Mouse (Mus musculus): Measurements from ENCODE around the gene Olfr724. TPM values are rescaled to one million over a fixed set of nuclear protein-coding genes. Genes with fewer than 3 reads are reported as not detected.
"Not testable (repeated sequence)": the region's sequence is repeated elsewhere in the genome, so short reads cannot be mapped to it uniquely, and the experiment has no call there.

Olfr724 gene
- polyA plus RNA-seq (2015; fragmentation: Nextera tagmentation; extraction: Ambion mirVana): not detected in 2 replicates

DNA sequence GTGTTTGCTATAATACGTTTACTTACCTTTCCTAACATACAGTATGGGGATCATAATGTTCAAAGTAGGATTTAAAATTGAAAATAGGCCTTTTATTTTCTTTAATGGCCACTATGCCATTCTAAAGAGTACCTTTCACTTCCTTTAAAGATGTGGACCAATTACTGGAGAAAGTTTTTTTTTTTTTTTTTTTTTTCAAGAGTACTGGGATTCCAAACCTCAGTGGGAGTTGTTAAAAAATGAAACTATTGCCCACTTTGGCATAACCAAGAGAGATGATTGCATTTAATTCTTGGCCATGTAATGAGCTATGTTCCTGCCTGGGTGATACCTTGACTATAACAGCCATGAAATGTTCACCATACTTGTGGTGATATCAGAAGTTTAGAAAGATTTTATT, at the start of gene Olfr724:
Gene Olfr724, minus strand, starts transcription at position 101 of the 400 bp plus-strand sequence.
- WGBS: 67% methylated on average over 1 of the region's 1 CpGs
- H3K36me3 ChIP-seq; H3K9ac ChIP-seq; H3K9me3 ChIP-seq; H3K27me3 ChIP-seq; ATAC-seq (ENCODE audit: low FRiP score, low read depth); H3K4me1 ChIP-seq (replicated peaks); H3K4me2 ChIP-seq; H3K4me3 ChIP-seq; H3K27ac ChIP-seq (replicated peaks): not testable (repeated sequence)

DNA sequence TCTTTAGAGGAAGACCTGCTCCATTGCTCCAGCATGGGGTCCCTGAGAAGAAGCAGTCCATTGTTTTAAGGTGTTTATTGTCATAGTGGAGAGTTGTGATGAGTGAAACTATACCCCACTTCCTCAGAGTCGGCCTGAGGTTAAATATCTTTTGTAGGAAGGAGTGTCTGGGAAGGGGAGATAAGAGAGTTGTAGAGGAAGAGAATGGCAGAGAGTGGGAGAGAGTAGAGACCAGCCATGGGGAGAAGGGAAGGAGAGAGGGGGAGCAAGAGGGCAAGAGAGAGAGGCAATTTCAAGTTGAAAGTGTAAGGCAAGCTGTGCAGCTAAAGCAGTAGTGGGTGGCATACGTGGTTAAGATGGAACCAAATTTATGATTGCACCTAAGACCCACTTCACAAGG, 7.2 kb downstream of the Olfr724 start:
- H3K4me3 ChIP-seq: no peak overlapping the region
- H3K4me1 ChIP-seq (replicated peaks): no peaks in the 10 kb centered on the region
- 69% methylated on average over 2 of the region's 2 CpGs for WGBS
- ATAC-seq (ENCODE audit: low FRiP score, low read depth): no peak
- H3K36me3 ChIP-seq: no peaks in the 10 kb centered on the region
- no peaks in the 10 kb centered on the region for H3K9me3 ChIP-seq
- no peak overlapping the region for H3K4me2 ChIP-seq
- H3K27ac ChIP-seq (replicated peaks): no peak overlapping the region
- H3K27me3 ChIP-seq: no peaks in the 10 kb centered on the region
- no peak overlapping the region for H3K9ac ChIP-seq

DNA sequence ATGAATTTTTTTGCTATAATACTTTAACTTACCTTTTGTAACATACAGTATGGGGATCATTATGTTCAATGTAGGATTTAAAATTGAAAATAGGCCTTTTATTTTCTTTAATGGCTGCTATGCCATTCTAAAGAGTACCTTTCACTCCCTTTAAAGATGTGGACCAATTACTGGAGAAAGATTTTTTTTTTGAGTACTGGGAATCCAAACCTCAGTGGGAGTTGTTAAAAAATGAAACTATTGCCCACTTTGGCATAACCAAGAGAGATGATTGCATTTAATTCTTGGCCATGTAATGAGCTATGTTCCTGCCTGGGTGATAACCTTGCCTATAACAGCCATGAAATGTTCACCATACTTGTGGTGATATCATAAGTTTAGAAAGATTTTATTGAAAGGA, 31.4 kb downstream of the Olfr724 start, which contains the start of gene Olfr723:
Gene Olfr723, minus strand, starts transcription at position 101 of the 400 bp plus-strand sequence.
- H3K27ac ChIP-seq (replicated peaks); H3K4me1 ChIP-seq (replicated peaks); H3K9me3 ChIP-seq; H3K27me3 ChIP-seq; H3K4me3 ChIP-seq; H3K4me2 ChIP-seq; H3K36me3 ChIP-seq; ATAC-seq (ENCODE audit: low FRiP score, low read depth); H3K9ac ChIP-seq: not testable (repeated sequence)

Other genes with a start within 250 kb of the Olfr724 start
- gene Armh4, start 179.9 kb downstream of the Olfr724 start, polyA plus RNA-seq (2015; fragmentation: Nextera tagmentation; extraction: Ambion mirVana): 23.5 and 24.0 TPM in 2 replicates
- not detected in 2 replicates for gene Olfr722, start 61.3 kb downstream of the Olfr724 start, polyA plus RNA-seq (2015; fragmentation: Nextera tagmentation; extraction: Ambion mirVana)
- not detected in 2 replicates for gene Olfr723, start 31.5 kb downstream of the Olfr724 start, polyA plus RNA-seq (2015; fragmentation: Nextera tagmentation; extraction: Ambion mirVana)
- gene Olfr725, start 77.1 kb upstream of the Olfr724 start, polyA plus RNA-seq (2015; fragmentation: Nextera tagmentation; extraction: Ambion mirVana): not detected in 2 replicates
- gene Olfr726, start 127.7 kb upstream of the Olfr724 start, polyA plus RNA-seq (2015; fragmentation: Nextera tagmentation; extraction: Ambion mirVana): not detected in 2 replicates
- not detected in 2 replicates for gene Olfr727, start 159.9 kb upstream of the Olfr724 start, polyA plus RNA-seq (2015; fragmentation: Nextera tagmentation; extraction: Ambion mirVana)
- 0.03 TPM in 1 of 2 replicates, not detected in the other for gene Olfr728, start 179.4 kb upstream of the Olfr724 start, polyA plus RNA-seq (2015; fragmentation: Nextera tagmentation; extraction: Ambion mirVana)
- not detected in 2 replicates for gene Olfr729, start 189.6 kb upstream of the Olfr724 start, polyA plus RNA-seq (2015; fragmentation: Nextera tagmentation; extraction: Ambion mirVana)
- not detected in 2 replicates for gene Olfr730, start 224.9 kb upstream of the Olfr724 start, polyA plus RNA-seq (2015; fragmentation: Nextera tagmentation; extraction: Ambion mirVana)

All from hindbrain, embryonic 15.5 days (tissue).